Mouse (Mus musculus) erythroblast, adult 5-6 weeks (primary cell): ENCODE data around the gene St6galnac4. TPM values are rescaled to one million over a fixed set of nuclear protein-coding genes. Genes with fewer than 3 reads are reported as not detected.

Source experiments
- ATAC-seq: replicated peaks from 2 replicates; pipeline ENCODE4 v1.8.0; 2016; ENCODE audit warnings: moderate number of reproducible peaks, mild to moderate bottlenecking, moderate TSS enrichment, inconsistent platforms; ENCODE audit not compliant: poor library complexity, low FRiP score, severe bottlenecking
- total RNA-seq, 2 experiments: library from RNA; stranded (forward) in 1 of 2; stranded (reverse) in 1 of 2; fragments of 150-400 nt in 1 of 2; fragments of 200-764, 138-1000 nt in 1 of 2; gene quantifications; 2 replicates each; pipeline versions ENCODE4 v1.2.3 to v1.2.4; 2015 to 2017; ENCODE audit warnings: low replicate concordance in 2 of 2

St6galnac4 gene
- total RNA-seq (2015; ENCODE audit: low replicate concordance) (8.8 and 9.4 TPM in 2 replicates), total RNA-seq (2017; ENCODE audit: low replicate concordance) (3.8 and 4.9 TPM in 2 replicates)

- ATAC-seq = peak; percentile 73
Measured at GRCm38 (mm10) chr2:32586871-32587351, at the start of gene St6galnac4. St6galnac4 (plus strand) TSS chr2:32587095.

DNA sequence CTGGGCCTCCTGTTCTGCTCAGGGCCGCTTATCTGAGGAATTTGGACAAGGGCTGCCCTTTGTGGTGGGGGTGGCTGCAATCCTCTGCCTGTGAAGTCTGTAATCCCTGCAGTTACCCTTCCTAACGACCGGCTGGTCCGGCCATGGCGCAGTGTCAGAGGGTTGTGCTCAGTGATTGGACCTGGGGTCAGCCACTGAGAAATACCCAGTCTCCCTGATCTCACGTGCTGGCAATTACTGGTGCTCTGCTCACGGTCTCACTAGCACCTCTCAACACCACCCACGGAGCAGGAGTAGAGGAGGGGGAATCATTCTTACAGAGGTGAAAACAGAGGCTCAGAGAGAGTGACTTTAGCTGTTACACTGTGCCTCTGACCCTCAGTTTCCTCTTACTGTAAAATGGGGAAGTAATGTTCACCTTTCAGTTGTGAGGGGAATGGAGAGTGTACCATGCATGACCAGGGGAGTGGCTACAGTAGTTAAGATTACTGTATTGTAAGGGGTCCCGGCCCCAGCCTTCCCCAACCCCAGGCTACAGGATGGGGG is 49.5 kb upstream of the St6galnac4 start:
- no peak for ATAC-seq

GRCm38 (mm10) chr2:32537941-32538340 is 49.0 kb upstream of the St6galnac4 start:
- ATAC-seq = no peak

DNA sequence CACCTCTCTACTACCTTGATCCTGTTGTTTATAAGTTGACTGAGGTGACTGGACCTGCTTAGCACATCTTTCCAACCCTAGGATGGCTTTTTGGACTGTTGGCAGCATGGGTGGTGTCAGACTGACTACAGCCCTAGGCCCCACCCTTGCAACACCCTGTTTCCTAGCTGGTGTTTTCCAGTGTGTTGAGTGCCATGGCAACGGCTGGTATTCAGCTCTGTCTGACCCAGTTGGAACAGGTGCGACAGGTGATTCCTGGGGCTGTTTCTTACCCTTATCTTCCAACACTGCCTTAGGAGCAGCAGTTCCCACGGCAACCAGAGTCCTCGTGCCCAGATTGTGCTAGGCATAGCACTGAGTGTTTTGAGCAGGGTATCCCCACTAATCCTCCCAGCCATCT is 48.4 kb upstream of the St6galnac4 start:
- ATAC-seq = no peak

GRCm38 (mm10) chr2:32539452-32539981 is 47.4 kb upstream of the St6galnac4 start:
- no peak for ATAC-seq

GRCm38 (mm10) chr2:32541333-32541908 is 45.5 kb upstream of the St6galnac4 start:
- ATAC-seq = no peak

- ATAC-seq = no peak
Measured at GRCm38 (mm10) chr2:32541986-32542573, 44.8 kb upstream of the St6galnac4 start.

GRCm38 (mm10) chr2:32543031-32543449 is 43.9 kb upstream of the St6galnac4 start:
- ATAC-seq = no peak

- no peak for ATAC-seq
Measured at GRCm38 (mm10) chr2:32546951-32547350, 39.9 kb upstream of the St6galnac4 start.

DNA sequence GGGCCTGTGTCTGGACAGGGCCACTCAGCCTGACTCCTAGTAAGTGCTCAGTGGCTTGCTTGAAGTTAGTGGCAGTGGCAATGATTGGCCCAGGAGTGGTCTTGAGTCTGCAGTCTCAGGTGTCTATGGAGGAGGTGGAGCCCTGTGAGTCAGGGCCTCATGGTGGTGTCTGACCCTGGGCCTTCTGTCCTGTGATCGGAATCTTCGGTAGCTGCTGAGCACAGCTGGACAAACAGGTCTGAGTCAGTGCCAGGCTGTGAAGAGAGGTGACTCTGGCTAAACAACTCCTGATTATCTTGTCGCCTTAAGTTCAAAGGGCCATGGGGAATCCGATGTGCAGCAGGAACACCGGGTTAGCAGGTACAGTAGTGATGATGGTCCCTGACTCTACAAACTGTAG is 39.5 kb upstream of the St6galnac4 start:
- no peak for ATAC-seq

DNA sequence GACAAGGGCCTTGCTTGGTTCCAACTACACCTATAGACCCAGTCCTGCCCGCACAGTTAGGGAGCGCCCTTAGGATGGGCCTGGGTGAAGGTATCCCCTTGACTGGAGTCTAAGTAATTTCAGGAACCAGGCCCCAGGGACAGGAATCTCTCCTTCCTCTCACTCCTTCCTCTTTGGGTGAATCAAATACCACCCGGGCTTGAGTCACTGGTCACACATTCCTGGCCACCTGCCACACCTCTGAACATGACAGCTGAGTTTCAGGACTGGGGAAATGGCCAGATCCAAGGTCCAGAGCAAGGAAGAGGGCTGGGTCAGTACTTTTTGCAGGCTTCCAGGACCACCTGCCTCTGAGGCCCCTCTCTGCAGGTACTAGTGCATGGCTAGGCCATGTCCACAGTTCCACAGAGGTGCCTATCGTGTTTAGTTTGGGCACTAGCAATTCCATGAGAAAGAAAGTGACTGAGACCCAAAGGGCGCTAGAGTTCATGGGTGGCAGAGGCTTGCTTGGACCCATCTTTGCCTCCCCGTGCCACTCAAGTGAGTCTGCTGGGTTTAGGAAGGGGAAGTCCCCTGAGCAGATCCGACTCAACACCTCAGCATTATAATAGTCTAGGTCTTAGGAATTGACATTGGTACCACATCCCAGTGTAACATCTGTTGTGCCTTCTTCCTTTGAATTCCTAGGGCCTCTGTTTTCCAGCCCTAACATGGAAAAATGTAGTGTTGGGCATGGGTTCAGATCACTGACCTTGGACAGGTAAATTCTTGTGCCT is 38.7 kb upstream of the St6galnac4 start:
- no peak for ATAC-seq

- ATAC-seq = no peak
Measured at GRCm38 (mm10) chr2:32549171-32549570, 37.7 kb upstream of the St6galnac4 start.

DNA sequence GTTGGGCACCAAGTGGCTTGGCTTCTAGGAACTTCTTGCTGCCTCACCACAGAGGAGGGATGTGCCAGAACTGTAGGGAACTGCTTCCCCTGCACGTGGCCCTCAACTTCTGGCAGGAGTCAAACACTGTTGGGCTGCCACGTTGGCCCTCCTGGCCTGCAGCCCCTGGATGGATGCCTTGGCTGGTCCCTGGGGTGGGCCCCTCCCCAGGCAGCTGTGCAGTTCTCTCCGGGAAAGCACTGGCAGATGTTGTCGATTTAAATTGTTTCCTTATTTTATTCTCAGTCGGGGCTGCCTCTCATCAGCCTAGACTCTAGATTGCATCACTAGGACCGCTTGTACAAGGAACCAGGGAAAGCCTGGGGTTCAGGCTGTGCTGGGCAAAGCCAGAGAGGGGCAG is 37.1 kb upstream of the St6galnac4 start:
- no peak for ATAC-seq

DNA sequence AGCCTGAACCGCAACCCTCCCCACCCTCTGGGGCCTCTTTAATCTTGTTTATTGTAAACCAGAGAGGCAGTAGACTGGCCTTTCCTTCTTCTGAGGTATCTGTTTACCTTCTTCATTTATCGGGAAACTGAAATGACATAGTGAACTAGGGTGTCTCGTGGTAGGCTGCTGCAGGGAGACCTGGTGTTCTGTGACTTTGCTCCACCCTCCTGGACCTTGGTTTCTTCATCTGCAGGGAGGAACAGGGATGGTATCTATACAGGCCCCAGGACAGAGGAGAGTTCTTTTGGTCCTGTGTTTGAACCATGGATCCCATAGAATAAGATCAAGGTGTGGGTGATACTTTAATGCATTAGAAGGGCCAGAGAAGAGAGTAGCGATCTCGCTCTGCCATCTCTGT is 35.7 kb upstream of the St6galnac4 start:
- no peak for ATAC-seq

- no peak for ATAC-seq
Measured at GRCm38 (mm10) chr2:32553592-32554148, 33.2 kb upstream of the St6galnac4 start.

GRCm38 (mm10) chr2:32555484-32555883 is 31.4 kb upstream of the St6galnac4 start:
- no peak for ATAC-seq

DNA sequence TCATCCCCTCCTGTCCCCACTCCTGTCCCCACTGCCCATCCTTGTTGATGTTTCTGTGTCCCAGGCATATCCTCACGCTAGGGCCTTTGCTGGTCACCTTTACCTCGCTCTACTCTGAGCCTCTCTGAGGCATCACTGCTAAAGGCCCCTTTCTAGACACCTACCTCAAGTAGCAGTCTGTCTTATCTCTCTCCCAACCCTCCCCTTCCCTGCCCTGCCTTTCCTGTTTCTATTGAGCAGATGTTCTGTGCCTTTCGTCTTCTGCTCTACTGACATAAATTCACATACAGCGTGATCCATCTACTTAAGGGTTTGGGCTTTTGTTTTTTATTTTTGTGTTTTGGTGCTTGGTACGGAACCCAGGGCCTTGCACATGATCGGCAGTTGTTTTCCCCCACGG is 30.9 kb upstream of the St6galnac4 start:
- no peak for ATAC-seq

DNA sequence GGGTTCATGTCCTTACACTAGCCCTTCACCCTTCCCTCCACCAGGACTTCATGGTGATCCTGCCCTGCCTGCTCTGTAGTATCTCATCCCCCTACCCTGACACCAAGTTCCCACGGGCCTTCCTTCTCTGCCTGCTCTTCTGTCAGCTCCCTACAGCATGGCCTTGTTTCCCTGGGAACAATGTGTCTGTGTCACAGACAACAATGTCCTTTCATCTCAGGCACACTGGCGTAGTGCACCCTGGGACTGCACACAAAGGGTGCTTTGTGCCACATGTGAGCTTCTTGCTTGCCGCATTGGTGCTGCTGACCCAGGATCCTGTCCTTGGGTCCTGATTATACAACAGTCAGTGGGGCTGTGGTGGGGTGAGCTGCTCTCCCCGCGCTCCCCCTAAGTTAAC is 27.3 kb upstream of the St6galnac4 start:
- ATAC-seq = 0 out of 2 replicates have a peak, but pooled peaks have one; percentile 7

GRCm38 (mm10) chr2:32566536-32567063 is 20.3 kb upstream of the St6galnac4 start:
- ATAC-seq = 0 out of 2 replicates have a peak, but pooled peaks have one; percentile 39

- no peak for ATAC-seq
Measured at GRCm38 (mm10) chr2:32568149-32568548, 18.7 kb upstream of the St6galnac4 start.
